Mouse (Mus musculus) Patski (cell line): ENCODE measurements around the gene Cpm. TPM values are rescaled to one million over a fixed set of nuclear protein-coding genes. Genes with fewer than 3 reads are reported as not detected.

Source experiments
- ATAC-seq: fragments of 100-300 bp; one replicate; pipeline ENCODE4 v1.8.0; 2021
- CTCF ChIA-PET: fragments of 350-600 bp; sonication (Branson Sonifier 250); formaldehyde crosslinking; loops from one replicate; lab custom pipeline; 2022; ENCODE audit warnings: inconsistent platforms; lab: Charles Lee
- POLR2A ChIA-PET: fragments of 350-600 bp; sonication (Branson Sonifier 250); formaldehyde crosslinking; loops from one replicate; lab custom pipeline; 2022; ENCODE audit warnings: antibody characterized with exemption, inconsistent platforms; lab: Charles Lee
- DNase-seq: peaks from one replicate; pipeline ENCODE4 v3.0.0-alpha.2; 2011; ENCODE audit warnings: low read depth, low spot score
- H3K27me3 ChIP-seq: fragments of 371-371 bp; one replicate; pipeline ENCODE4 v1.5.1; 2021
- CTCF ChIP-seq: fragments of 100-300 bp; IDR thresholded peaks from one replicate; pipeline ENCODE4 v1.5.1; 2021
- in situ Hi-C: fragments of 300-500 bp; cut with MboI; formaldehyde crosslinking; loops from 3 replicates; pipeline ENCODE4 v1.11.1; 2018; ENCODE audit warnings: low pct_unique_long_range_greater_than_20kb, mixed read lengths
- polyA plus RNA-seq: library from polyadenylated mRNA; unstranded; gene quantifications from one replicate; pipeline ENCODE4 v1.2.3, GENCODE M21; 2021

Gene Cpm
- polyA plus RNA-seq, 1 experiment from 2014 or later, result 1.4 TPM

- H3K27me3 ChIP-seq, result no peaks in the 10 kb centered on the region
- ChIA-PET POLR2A (no interaction called here), CTCF (no interaction called here)
- DNase-seq (no peak), ATAC-seq (no peak)
- in situ Hi-C loops, result no loop called here
- no peak for TF ChIP-seq CTCF
These were observed 20.1 kb upstream of the Cpm start for GRCm38 (mm10) chr10:117608988-117609809.

DNA sequence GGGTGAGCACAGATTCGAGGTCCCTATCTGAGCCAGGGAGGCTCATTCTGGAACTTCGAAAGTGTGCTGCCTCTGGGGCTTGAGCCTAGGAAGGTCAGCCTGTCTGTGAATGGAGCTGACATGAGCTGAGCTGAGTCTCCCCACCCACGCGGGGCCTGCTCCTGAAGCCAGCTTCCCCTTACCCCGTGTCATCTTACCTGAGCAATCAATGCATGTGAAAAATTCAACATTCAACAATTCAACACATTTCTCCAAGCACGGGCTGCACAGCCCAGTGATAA lies 19.6 kb upstream of the Cpm start:
- no peak for ATAC-seq
- TF ChIP-seq CTCF, result no peak
- DNase-seq, result no peak
- ChIA-PET CTCF (no interaction called here), POLR2A (no interaction called here)
- in situ Hi-C loops, result no loop called here
- no peaks in the 10 kb centered on the region for H3K27me3 ChIP-seq

- in situ Hi-C loops, result no loop called here
- no peak for TF ChIP-seq CTCF
- CTCF ChIA-PET, result no interaction called here
- no peaks in the 10 kb centered on the region for H3K27me3 ChIP-seq
- ATAC-seq, result no peak
- POLR2A ChIA-PET, result interaction anchor here (0.6 kb wide), 1 partner anchor 973 kb away, joined by 8 read pairs; no protein-coding TSS in a partner anchor
- no peak for DNase-seq
These were observed 19.0 kb upstream of the Cpm start for GRCm38 (mm10) chr10:117610160-117610764.

GRCm38 (mm10) chr10:117610794-117611384 lies 18.4 kb upstream of the Cpm start:
- ChIA-PET POLR2A (no interaction called here), CTCF (no interaction called here)
- no peaks in the 10 kb centered on the region for H3K27me3 ChIP-seq
- in situ Hi-C loops, result no loop called here
- DNase-seq (no peak), ATAC-seq (no peak)
- no peak for TF ChIP-seq CTCF

DNA sequence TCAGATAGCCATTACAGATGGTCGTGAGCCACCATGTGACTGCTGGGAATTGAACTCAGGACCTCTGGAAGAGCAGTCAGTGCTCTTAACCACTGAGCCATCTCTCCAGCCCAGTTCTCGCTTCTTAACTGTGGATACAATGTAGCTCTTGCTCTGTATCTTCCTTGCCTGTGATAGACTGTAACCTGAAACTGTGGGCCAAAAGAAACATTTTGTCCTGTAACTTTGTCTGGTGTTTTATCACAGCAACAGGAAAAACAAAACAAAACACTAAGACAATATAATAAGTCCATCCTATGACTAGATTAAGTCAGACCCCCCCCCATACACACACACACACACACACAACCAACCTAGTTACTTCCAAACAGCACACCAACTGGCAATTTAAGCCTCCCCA lies 17.8 kb upstream of the Cpm start:
- ChIA-PET CTCF (no interaction called here), POLR2A (no interaction called here)
- no peaks in the 10 kb centered on the region for H3K27me3 ChIP-seq
- TF ChIP-seq CTCF, result no peak
- DNase-seq (no peak), ATAC-seq (no peak)
- in situ Hi-C loops, result no loop called here

DNA sequence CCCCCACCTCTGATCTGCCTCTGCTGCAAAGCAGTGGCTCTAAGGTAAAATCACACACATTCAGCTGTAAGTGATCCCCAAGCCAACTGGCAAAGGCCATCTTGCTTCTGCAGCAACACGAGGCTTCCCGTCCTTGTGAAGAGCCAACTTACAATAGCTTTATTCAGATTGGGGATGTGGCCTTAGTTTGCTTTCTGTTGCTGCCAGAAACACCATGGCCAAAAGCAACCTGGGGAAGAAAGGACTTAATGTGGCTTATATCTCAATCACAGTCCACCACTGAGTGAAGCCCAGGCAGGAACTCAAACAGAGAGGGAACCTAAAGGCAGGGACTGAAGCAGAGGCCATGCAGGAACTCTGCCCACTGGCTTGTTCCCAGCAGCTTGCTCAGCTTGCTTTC lies 17.3 kb upstream of the Cpm start:
- ChIA-PET CTCF (no interaction called here), POLR2A (no interaction called here)
- ATAC-seq (no peak), DNase-seq (no peak)
- no peaks in the 10 kb centered on the region for H3K27me3 ChIP-seq
- TF ChIP-seq CTCF, result no peak
- in situ Hi-C loops, result no loop called here

DNA sequence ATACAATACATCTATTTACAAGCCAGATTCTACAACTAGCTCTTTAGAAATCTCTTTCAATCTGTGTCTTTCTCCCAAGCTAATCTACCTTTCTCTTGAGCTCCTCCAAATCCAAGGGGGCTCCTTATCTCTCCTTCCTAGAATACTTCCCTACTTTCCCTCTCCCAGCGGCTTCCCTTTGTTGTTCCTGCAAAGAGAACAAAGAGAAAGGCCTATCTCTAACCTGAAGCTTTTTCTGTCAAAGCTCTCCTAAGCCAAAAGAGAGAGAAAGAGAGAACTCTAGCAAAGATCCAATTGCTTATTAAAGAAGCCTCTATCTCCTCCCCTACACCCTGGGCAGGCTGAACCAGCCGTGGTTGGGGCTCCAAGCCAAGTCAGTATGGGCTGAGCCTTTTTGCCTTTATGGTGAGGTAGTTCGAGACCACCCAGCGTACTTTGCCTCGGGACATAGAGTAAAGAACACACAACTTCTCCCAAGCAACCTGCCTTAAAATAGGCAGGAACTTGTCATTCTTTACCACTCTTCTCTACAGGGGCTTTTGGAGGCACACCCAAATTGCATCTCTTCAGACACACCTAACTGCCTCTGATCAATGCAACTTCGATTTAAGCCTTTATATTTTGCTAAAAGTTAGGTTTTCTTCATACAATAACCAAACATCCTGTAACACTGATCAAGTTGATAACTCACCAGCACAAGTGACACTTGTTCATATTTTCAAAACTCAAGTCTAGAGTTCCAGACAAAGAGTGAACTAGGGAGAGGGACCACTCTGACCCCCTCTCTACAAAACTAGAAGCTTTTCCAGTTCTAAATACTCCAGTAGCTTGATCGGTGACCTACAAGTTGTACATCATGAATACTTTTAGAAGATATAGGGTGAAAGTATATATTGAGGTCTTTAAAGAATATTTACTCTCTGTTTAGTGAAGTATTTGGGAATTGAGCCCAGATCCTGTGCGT lies 16.4 kb upstream of the Cpm start:
- no peak for TF ChIP-seq CTCF
- ATAC-seq, result no peak
- ChIA-PET CTCF (no interaction called here), POLR2A (no interaction called here)
- in situ Hi-C loops, result no loop called here
- H3K27me3 ChIP-seq, result no peaks in the 10 kb centered on the region
- DNase-seq, result no peak

- in situ Hi-C loops, result no loop called here
These were observed 15.3 kb upstream of the Cpm start for GRCm38 (mm10) chr10:117613960-117614359.

DNA sequence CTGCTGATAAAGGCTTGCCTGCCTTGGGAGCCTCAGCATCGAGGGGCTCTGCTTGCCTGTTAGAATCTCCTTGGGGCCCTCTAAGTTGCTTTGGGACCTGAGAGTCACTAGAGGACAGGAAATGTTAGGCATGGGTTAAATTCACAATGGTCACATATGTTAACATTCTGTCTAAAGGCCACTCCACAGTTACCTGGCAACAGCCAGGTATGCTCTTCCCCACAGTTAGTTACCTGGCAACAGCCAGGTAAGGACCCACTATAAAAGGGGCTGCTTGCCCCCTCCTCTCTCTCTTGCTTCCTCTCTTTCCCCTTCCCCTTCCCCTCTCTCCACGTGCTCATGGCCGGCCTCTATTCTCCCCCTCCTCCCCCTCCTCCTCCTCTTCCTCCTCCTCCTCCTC lies 14.9 kb upstream of the Cpm start:
- ChIA-PET POLR2A (no interaction called here), CTCF (no interaction called here)
- in situ Hi-C loops, result no loop called here
- no peaks in the 10 kb centered on the region for H3K27me3 ChIP-seq
- ATAC-seq (no peak), DNase-seq (no peak)
- TF ChIP-seq CTCF, result no peak

More at GRCm38 (mm10) chr10:117613960-117614359, 15.3 kb upstream of the Cpm start:
- ATAC-seq, result no peak
- TF ChIP-seq CTCF, result no peak
- H3K27me3 ChIP-seq, result no peaks in the 10 kb centered on the region
- ChIA-PET POLR2A (no interaction called here), CTCF (no interaction called here)
- no peak for DNase-seq

- in situ Hi-C loops, result no loop called here
- DNase-seq (no peak), ATAC-seq (no peak)
- TF ChIP-seq CTCF, result no peak
- POLR2A ChIA-PET, result no interaction called here
- CTCF ChIA-PET, result interaction anchor here (1.0 kb wide), 1 partner anchor 54 kb away, joined by 3 read pairs; no protein-coding TSS in a partner anchor
- no peaks in the 10 kb centered on the region for H3K27me3 ChIP-seq
These were observed 14.1 kb upstream of the Cpm start for GRCm38 (mm10) chr10:117615239-117615638.
